Mouse (Mus musculus) spleen, adult 2 months (tissue): ENCODE measurements around the gene Ip6k1. TPM values are rescaled to one million over a fixed set of nuclear protein-coding genes. Genes with fewer than 3 reads are reported as not detected.
A peak's percentile ranks its signal among the peaks of the same experiment; 100 is the strongest.

Experiments
- DNase-seq, 2 experiments: peaks; one replicate each; pipeline versions ENCODE4 v3.0.0 to v3.0.0-alpha.2; 2012 to 2021; ENCODE audit warnings: low spot score in 2 of 2, low read depth in 1 of 2
- H3K27ac ChIP-seq: fragments of 200-500 bp; 2 replicates; pipeline ENCODE4 v1.5.1; 2012; ENCODE audit warnings: low read length, inconsistent platforms; ENCODE audit not compliant: insufficient read depth
- H3K27me3 ChIP-seq: fragments of 200-500 bp; 2 replicates; pipeline ENCODE4 v1.6.1; 2012; ENCODE audit warnings: mild to moderate bottlenecking, moderate library complexity, low read length, inconsistent platforms; ENCODE audit not compliant: control insufficient read depth, insufficient read depth
- H3K36me3 ChIP-seq: fragments of 200-500 bp; 2 replicates; pipeline ENCODE4 v1.6.1; 2012; ENCODE audit warnings: mild to moderate bottlenecking, low read length, inconsistent platforms; ENCODE audit not compliant: control insufficient read depth, insufficient read depth
- H3K4me1 ChIP-seq: fragments of 200-500 bp; 2 replicates; pipeline ENCODE4 v1.6.1; 2011; ENCODE audit warnings: inconsistent platforms; ENCODE audit not compliant: control insufficient read depth, insufficient read depth, insufficient read length
- H3K4me3 ChIP-seq: fragments of 200-500 bp; 2 replicates; pipeline ENCODE4 v1.5.1; 2011; ENCODE audit warnings: mild to moderate bottlenecking, inconsistent platforms; ENCODE audit not compliant: insufficient read depth, insufficient read length; ENCODE audit errors: extremely low read depth
- CTCF ChIP-seq: fragments of 200-500 bp; IDR thresholded peaks from 2 replicates; pipeline ENCODE4 v1.5.1; 2011; ENCODE audit warnings: mild to moderate bottlenecking, inconsistent platforms; ENCODE audit not compliant: insufficient read depth, insufficient read length, insufficient replicate concordance; ENCODE audit errors: extremely low read depth
- POLR2A ChIP-seq: fragments of 200-500 bp; IDR thresholded peaks from 2 replicates; pipeline ENCODE4 v1.6.1; 2011; ENCODE audit warnings: low read depth, low read length, inconsistent platforms
- WGBS: fragments of 180-500 bp; shearing (Covaris S2); methylation state at CpG from one replicate; pipeline ENCODE4 v1.1.7; 2018; 5-methylcytosine and 5-hydroxymethylcytosine counted together
- polyA plus RNA-seq: library from polyadenylated mRNA; depleted of rRNA; stranded (reverse); fragments of >200 nt; gene quantifications from 2 replicates; pipeline ENCODE4 v1.2.3, GENCODE M21; 2012

Ip6k1 gene
- polyA plus RNA-seq, 1 experiment, result 118 TPM

- Histone ChIP-seq H3K27ac (no peak overlapping the region), H3K27me3 (no peaks in the 10 kb centered on the region), H3K4me3 (no peak overlapping the region), H3K4me1 (peaks cover 7% of the 10 kb centered on the region; the same call in 1 of the 2 replicates), H3K36me3 (peaks cover 11% of the 10 kb centered on the region)
- WGBS, result 93% methylated on average over 5 of the region's 5 CpGs
- TF ChIP-seq CTCF, result no peak
- TF ChIP-seq POLR2A, result no peak
- no peak for DNase-seq
Observed at GRCm38 (mm10) chr9:108032126-108032525, 29.8 kb downstream of the Ip6k1 start.

- H3K36me3 ChIP-seq, result peaks cover 9% of the 10 kb centered on the region
- no peaks in the 10 kb centered on the region for H3K27me3 ChIP-seq
- no peak overlapping the region for H3K4me3 ChIP-seq
- 63% methylated on average over 2 of the region's 2 CpGs for WGBS
- H3K27ac ChIP-seq, result peak overlapping the region; percentile 73
- H3K4me1 ChIP-seq, result peaks cover 7% of the 10 kb centered on the region; the same call in 1 of the 2 replicates
- no peak for TF ChIP-seq CTCF
- TF ChIP-seq POLR2A, result no peak
- DNase-seq, result peak; percentile 11 to 27
Observed at GRCm38 (mm10) chr9:108035331-108036156, 33.2 kb downstream of the Ip6k1 start.

DNA sequence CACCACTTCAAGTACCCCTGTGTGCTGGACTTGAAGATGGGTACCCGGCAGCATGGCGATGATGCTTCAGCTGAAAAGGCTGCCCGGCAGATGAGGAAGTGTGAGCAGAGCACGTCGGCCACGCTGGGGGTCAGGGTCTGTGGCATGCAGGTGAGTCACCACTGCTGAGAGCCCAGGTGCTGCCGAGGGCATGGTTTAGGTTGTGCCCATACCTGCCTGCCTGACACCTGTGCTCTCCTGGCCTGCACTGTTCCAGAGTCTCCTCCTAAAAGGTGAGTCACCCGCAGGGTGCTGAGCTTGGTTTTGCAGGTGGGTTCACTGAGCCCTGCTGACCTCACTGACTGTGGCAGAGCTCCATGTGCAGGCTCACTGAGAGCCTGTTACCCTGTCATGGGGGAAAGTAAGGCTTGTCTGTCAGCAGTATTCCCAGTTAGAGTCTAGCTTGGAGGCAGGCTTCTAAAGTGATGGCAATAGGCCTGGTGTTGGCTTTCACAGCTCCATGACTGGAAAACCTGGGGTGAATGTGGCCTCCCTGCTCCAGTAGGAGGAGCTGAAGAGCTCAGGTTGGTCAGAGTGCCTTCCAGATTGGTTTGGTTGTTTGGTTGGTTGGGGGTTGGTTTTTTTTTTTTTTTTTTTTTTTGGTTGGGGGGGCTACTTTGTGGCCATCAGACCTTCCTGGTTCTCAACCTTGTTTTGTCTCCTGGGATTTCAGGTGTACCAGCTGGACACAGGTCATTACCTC lies 42.6 kb downstream of the Ip6k1 start:
- DNase-seq, result no peak
- peaks cover 28% of the 10 kb centered on the region for H3K36me3 ChIP-seq
- WGBS, result 90% methylated on average over 8 of the region's 8 CpGs
- H3K27ac ChIP-seq, result no peak overlapping the region
- H3K4me3 ChIP-seq, result no peak overlapping the region
- TF ChIP-seq CTCF (no peak), POLR2A (no peak)
- peaks cover 5% of the 10 kb centered on the region; the same call in 1 of the 2 replicates for H3K4me1 ChIP-seq
- H3K27me3 ChIP-seq, result no peaks in the 10 kb centered on the region

DNA sequence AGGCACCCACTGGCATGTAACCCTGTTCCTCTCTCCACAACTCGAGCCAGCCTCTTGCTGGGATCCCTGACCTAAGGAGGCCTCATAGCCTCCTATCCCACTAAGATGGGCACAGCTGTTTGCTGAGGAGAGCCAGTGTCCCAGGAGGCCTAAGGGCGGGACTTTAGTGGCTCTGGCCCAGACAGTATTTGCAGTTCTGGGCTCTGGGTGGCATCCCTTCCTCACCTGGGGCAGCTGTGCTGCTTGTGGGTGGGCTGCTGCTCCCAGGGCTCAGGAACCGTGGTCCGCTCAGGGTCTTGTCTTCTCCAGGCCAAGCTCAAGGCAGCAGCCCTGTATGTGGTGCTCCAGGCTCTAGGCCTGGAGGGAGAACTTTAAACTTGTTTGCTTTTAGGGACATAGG lies 44.3 kb downstream of the Ip6k1 start:
- Histone ChIP-seq H3K27ac (no peak overlapping the region), H3K27me3 (no peaks in the 10 kb centered on the region), H3K4me3 (no peak overlapping the region), H3K36me3 (peaks cover 27% of the 10 kb centered on the region), H3K4me1 (peaks cover 7% of the 10 kb centered on the region; the same call in 1 of the 2 replicates)
- 87% methylated on average over 4 of the region's 4 CpGs for WGBS
- no peak for DNase-seq
- no peak for TF ChIP-seq CTCF
- no peak for TF ChIP-seq POLR2A

GRCm38 (mm10) chr9:108047601-108048565 lies 45.6 kb downstream of the Ip6k1 start:
- WGBS, result 62% methylated on average over 17 of the region's 17 CpGs
- TF ChIP-seq CTCF (no peak), POLR2A (no peak)
- H3K36me3 ChIP-seq, result peaks cover 27% of the 10 kb centered on the region
- 0 out of 2 replicates have a peak overlapping the region, but pooled peaks have one; percentile 16 for H3K27ac ChIP-seq
- H3K4me3 ChIP-seq, result no peak overlapping the region
- no peak for DNase-seq
- H3K27me3 ChIP-seq, result no peaks in the 10 kb centered on the region
- H3K4me1 ChIP-seq, result peaks cover 7% of the 10 kb centered on the region; the same call in 1 of the 2 replicates

GRCm38 (mm10) chr9:108048566-108048955 lies 46.3 kb downstream of the Ip6k1 start:
- TF ChIP-seq POLR2A, result no peak

More at GRCm38 (mm10) chr9:108048566-108048955, 46.3 kb downstream of the Ip6k1 start:
- H3K36me3 ChIP-seq, result peaks cover 26% of the 10 kb centered on the region
- H3K4me3 ChIP-seq, result peak overlapping the region; percentile 51; the same call in 1 of the 2 replicates
- no peak for DNase-seq
- H3K4me1 ChIP-seq, result peaks cover 7% of the 10 kb centered on the region; the same call in 1 of the 2 replicates
- 1% methylated on average over 19 of the region's 19 CpGs for WGBS
- no peaks in the 10 kb centered on the region for H3K27me3 ChIP-seq
- 0 out of 2 replicates have a peak overlapping the region, but pooled peaks have one; percentile 16 for H3K27ac ChIP-seq
